Mouse (Mus musculus): ENCODE measurements around the gene Tmem221. TPM values are rescaled to one million over a fixed set of nuclear protein-coding genes. Genes with fewer than 3 reads are reported as not detected.
A peak's percentile ranks its signal among the peaks of the same experiment; 100 is the strongest.

Tmem221 gene
- polyA plus RNA-seq, 1 experiment from 2014 or later: 1.0 TPM

DNA sequence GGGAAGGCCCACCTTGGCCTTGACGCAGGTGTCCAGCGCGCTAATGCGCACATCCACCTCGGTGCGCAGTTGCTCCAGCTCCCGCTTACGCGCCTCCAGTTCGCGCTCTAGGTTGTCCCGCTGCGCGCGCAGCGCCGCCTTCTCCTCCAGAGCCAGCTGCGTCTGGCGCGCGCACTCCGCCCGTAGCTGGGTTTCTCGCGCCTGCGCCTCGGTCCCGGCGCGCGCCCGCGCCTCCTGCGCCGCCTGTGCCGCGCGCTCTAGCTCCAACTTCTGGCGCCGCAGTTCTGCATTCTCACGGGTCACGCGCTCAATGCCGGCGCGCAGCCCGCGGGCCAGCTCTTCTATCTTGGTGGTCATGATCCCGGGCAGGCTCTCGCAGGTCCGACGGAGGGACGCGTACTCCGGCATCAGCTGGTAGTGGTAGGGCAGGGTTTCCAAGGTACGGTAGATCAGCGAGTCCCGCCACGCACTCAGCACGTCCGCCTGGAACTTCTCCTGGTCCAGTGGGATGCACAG is 51.0 kb downstream of the Tmem221 start:
- peak overlapping the region; percentile 41; the same call in 1 of the 2 replicates for H3K9ac ChIP-seq (ENCODE audit: low read length)
- H3K9me3 ChIP-seq (ENCODE audit: control insufficient read depth, low read length): no peaks in the 10 kb centered on the region
- peak overlapping the region; percentile 63 for H3K4me2 ChIP-seq (replicated peaks; ENCODE audit: low read depth)
- TF ChIP-seq CTCF (IDR thresholded peaks at IDR 0.05; ENCODE audit: low read depth) (no peak), EP300 (optimal IDR thresholded peaks at IDR 0.05) (no peak)
- H3K36me3 ChIP-seq (ENCODE audit: control insufficient read depth, insufficient read depth, low read length): no peaks in the 10 kb centered on the region
- 0 out of 2 replicates have a peak overlapping the region, but pooled peaks have one; percentile 8 for H3K27ac ChIP-seq (replicated peaks)
- peak; percentile 65; the same call in 1 of the 2 replicates for ATAC-seq (ENCODE audit: low FRiP score, low TSS enrichment)
- 0 out of 2 replicates have a peak, but pooled peaks cover 2% of the 10 kb centered on the region for H3K4me1 ChIP-seq (replicated peaks; ENCODE audit: control insufficient read depth, insufficient read depth)
- H3K4me3 ChIP-seq (ENCODE audit: low read depth, low read length): peak overlapping the region; percentile 40
- 0 out of 2 replicates have a peak, but pooled peaks cover 5% of the 10 kb centered on the region for H3K27me3 ChIP-seq (ENCODE audit: control insufficient read depth, insufficient read depth, low read length)
- peak; percentile 81 for DNase-seq (ENCODE audit: low spot score)
- under 1% methylated on average over 60 of the region's 61 CpGs for WGBS

DNA sequence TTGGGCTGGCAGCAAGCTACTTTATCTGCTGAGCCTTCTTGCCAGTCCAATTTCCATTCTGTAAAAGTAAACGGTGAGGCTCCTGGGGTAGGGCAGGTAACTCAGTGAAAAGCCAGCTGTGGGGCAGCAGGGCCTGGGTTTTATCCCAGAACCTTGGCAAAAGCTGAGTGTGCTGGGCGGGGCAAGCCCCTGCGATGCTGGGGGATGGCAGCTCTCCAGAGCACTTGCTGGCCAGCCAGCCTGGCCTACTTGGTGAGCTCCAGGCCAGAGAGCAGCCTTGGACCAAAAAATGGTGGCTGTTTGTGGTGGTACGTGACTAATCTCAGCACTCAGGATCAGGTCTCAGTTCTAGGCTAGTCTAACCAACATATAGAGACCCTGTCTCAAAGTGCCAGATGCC is 52.7 kb downstream of the Tmem221 start:
- Histone ChIP-seq H3K27me3 (ENCODE audit: control insufficient read depth, insufficient read depth, low read length) (0 out of 2 replicates have a peak, but pooled peaks cover 5% of the 10 kb centered on the region), H3K9ac (ENCODE audit: low read length) (no peak overlapping the region), H3K4me2 (replicated peaks; ENCODE audit: low read depth) (no peak overlapping the region), H3K9me3 (ENCODE audit: control insufficient read depth, low read length) (no peaks in the 10 kb centered on the region), H3K36me3 (ENCODE audit: control insufficient read depth, insufficient read depth, low read length) (no peaks in the 10 kb centered on the region), H3K27ac (replicated peaks) (no peak overlapping the region), H3K4me1 (replicated peaks; ENCODE audit: control insufficient read depth, insufficient read depth) (0 out of 2 replicates have a peak, but pooled peaks cover 2% of the 10 kb centered on the region), H3K4me3 (ENCODE audit: low read depth, low read length) (no peak overlapping the region)
- no peak for TF ChIP-seq EP300 (optimal IDR thresholded peaks at IDR 0.05)
- TF ChIP-seq CTCF (IDR thresholded peaks at IDR 0.05; ENCODE audit: low read depth): no peak
- 67% methylated on average over 4 of the region's 4 CpGs for WGBS
- ATAC-seq (ENCODE audit: low FRiP score, low TSS enrichment) (no peak), DNase-seq (ENCODE audit: low spot score) (no peak)

DNA sequence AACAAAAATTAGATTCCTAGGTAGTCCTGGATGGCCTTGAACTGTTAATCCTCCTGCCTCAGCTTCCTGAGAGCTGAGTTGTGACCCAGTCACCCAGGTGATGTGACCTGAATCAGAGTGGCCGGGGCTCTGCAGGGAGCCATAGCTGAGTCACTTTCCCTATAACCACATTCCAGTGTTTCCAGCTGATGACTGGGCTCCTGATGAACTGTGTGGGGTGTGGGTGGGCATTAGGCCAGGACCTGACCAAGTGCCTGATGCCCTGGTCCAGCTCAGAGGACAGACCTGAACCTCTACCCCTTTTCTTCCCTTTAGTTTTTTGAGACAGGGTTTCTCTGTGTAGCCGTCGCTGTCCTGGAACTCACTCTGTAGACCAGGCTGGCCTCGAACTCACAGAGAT is 53.3 kb downstream of the Tmem221 start:
- Histone ChIP-seq H3K4me1 (replicated peaks; ENCODE audit: control insufficient read depth, insufficient read depth) (0 out of 2 replicates have a peak, but pooled peaks cover 2% of the 10 kb centered on the region), H3K27ac (replicated peaks) (no peak overlapping the region), H3K27me3 (ENCODE audit: control insufficient read depth, insufficient read depth, low read length) (0 out of 2 replicates have a peak, but pooled peaks cover 5% of the 10 kb centered on the region), H3K9me3 (ENCODE audit: control insufficient read depth, low read length) (no peaks in the 10 kb centered on the region), H3K9ac (ENCODE audit: low read length) (no peak overlapping the region), H3K4me3 (ENCODE audit: low read depth, low read length) (no peak overlapping the region), H3K36me3 (ENCODE audit: control insufficient read depth, insufficient read depth, low read length) (no peaks in the 10 kb centered on the region), H3K4me2 (replicated peaks; ENCODE audit: low read depth) (no peak overlapping the region)
- no peak for ATAC-seq (ENCODE audit: low FRiP score, low TSS enrichment)
- no peak for TF ChIP-seq EP300 (optimal IDR thresholded peaks at IDR 0.05)
- TF ChIP-seq CTCF (IDR thresholded peaks at IDR 0.05; ENCODE audit: low read depth): no peak
- WGBS: 92% methylated on average over 4 of the region's 4 CpGs
- no peak for DNase-seq (ENCODE audit: low spot score)

DNA sequence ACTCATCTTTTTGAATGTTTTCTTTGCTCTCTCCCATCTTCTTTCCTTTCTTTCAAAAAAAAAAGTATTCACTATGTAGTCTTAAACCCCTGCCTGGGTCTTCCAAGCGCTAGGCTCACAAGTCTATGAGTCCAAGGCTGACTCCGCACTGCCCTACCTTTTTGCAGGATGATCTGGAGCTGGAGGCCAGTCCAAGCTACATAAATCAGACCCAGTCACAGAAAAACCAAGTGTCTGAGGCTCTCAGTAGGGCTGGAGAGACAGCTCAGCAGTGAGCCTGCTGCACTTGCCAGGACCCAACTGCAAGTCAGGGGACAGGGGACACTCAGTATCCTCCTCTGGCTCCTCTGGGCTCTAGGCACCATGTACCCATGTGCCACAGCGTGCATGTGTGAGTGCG is 54.3 kb downstream of the Tmem221 start:
- 78% methylated on average over 4 of the region's 4 CpGs for WGBS

More for the DNA sequence above, 54.3 kb downstream of the Tmem221 start:
- Histone ChIP-seq H3K27me3 (ENCODE audit: control insufficient read depth, insufficient read depth, low read length) (0 out of 2 replicates have a peak, but pooled peaks cover 5% of the 10 kb centered on the region), H3K4me2 (replicated peaks; ENCODE audit: low read depth) (no peak overlapping the region), H3K27ac (replicated peaks) (no peak overlapping the region), H3K4me1 (replicated peaks; ENCODE audit: control insufficient read depth, insufficient read depth) (0 out of 2 replicates have a peak, but pooled peaks cover 2% of the 10 kb centered on the region), H3K9me3 (ENCODE audit: control insufficient read depth, low read length) (no peaks in the 10 kb centered on the region), H3K36me3 (ENCODE audit: control insufficient read depth, insufficient read depth, low read length) (no peaks in the 10 kb centered on the region), H3K4me3 (ENCODE audit: low read depth, low read length) (no peak overlapping the region), H3K9ac (ENCODE audit: low read length) (no peak overlapping the region)
- TF ChIP-seq CTCF (IDR thresholded peaks at IDR 0.05; ENCODE audit: low read depth) (no peak), EP300 (optimal IDR thresholded peaks at IDR 0.05) (no peak)
- no peak for ATAC-seq (ENCODE audit: low FRiP score, low TSS enrichment)
- DNase-seq (ENCODE audit: low spot score): no peak

Other genes starting within 250 kb of the Tmem221 start
- 97.1 and 107 TPM in 2 replicates for gene Use1, start 192.0 kb downstream of the Tmem221 start, polyA plus RNA-seq (2015; fragmentation: Nextera tagmentation; extraction: Ambion mirVana)
- 8.2 and 9.1 TPM in 2 replicates for gene Ocel1, start 187.6 kb downstream of the Tmem221 start, polyA plus RNA-seq (2015; fragmentation: Nextera tagmentation; extraction: Ambion mirVana)
- 47.0 and 56.1 TPM in 2 replicates for gene Nr2f6, start 176.9 kb downstream of the Tmem221 start, polyA plus RNA-seq (2015; fragmentation: Nextera tagmentation; extraction: Ambion mirVana)
- 4.1 and 4.5 TPM in 2 replicates for gene Ushbp1, start 163.1 kb downstream of the Tmem221 start, polyA plus RNA-seq (2015; fragmentation: Nextera tagmentation; extraction: Ambion mirVana)
- gene Babam1, start 162.0 kb downstream of the Tmem221 start, polyA plus RNA-seq (2015; fragmentation: Nextera tagmentation; extraction: Ambion mirVana): 54.7 and 61.7 TPM in 2 replicates
- 5.0 and 6.4 TPM in 2 replicates for gene Ankle1, start 152.9 kb downstream of the Tmem221 start, polyA plus RNA-seq (2015; fragmentation: Nextera tagmentation; extraction: Ambion mirVana)
- gene Abhd8, start 95.2 kb downstream of the Tmem221 start, polyA plus RNA-seq (2015; fragmentation: Nextera tagmentation; extraction: Ambion mirVana): 22.1 and 23.5 TPM in 2 replicates
- gene Mrpl34, start 93.9 kb downstream of the Tmem221 start, polyA plus RNA-seq (2015; fragmentation: Nextera tagmentation; extraction: Ambion mirVana): 127 and 137 TPM in 2 replicates
- 72.5 and 74.5 TPM in 2 replicates for gene Dda1, start 89.7 kb downstream of the Tmem221 start, polyA plus RNA-seq (2015; fragmentation: Nextera tagmentation; extraction: Ambion mirVana)
- gene Ano8, start 72.9 kb downstream of the Tmem221 start, polyA plus RNA-seq (2015; fragmentation: Nextera tagmentation; extraction: Ambion mirVana): 0.68 and 1.1 TPM in 2 replicates
- gene Gtpbp3, start 70.8 kb downstream of the Tmem221 start, polyA plus RNA-seq (2015; fragmentation: Nextera tagmentation; extraction: Ambion mirVana): 7.2 and 8.2 TPM in 2 replicates
- gene Plvap, start 47.1 kb downstream of the Tmem221 start, polyA plus RNA-seq (2015; fragmentation: Nextera tagmentation; extraction: Ambion mirVana): 56.3 and 60.9 TPM in 2 replicates
- 0.29 and 0.46 TPM in 2 replicates for gene Ccdc194, start 33.2 kb downstream of the Tmem221 start, polyA plus RNA-seq (2015; fragmentation: Nextera tagmentation; extraction: Ambion mirVana)
- 32.8 and 34.2 TPM in 2 replicates for gene Bst2, start 21.4 kb downstream of the Tmem221 start, polyA plus RNA-seq (2015; fragmentation: Nextera tagmentation; extraction: Ambion mirVana)
- 103 TPM in 2 replicates for gene Mvb12a, start 15.9 kb downstream of the Tmem221 start, polyA plus RNA-seq (2015; fragmentation: Nextera tagmentation; extraction: Ambion mirVana)
- gene Nxnl1, start 7.7 kb upstream of the Tmem221 start, polyA plus RNA-seq (2015; fragmentation: Nextera tagmentation; extraction: Ambion mirVana): 0.04 and 0.05 TPM in 2 replicates
- 26.5 and 27.4 TPM in 2 replicates for gene Slc27a1, start 10.0 kb upstream of the Tmem221 start, polyA plus RNA-seq (2015; fragmentation: Nextera tagmentation; extraction: Ambion mirVana)
- gene Pgls, start 33.3 kb upstream of the Tmem221 start, polyA plus RNA-seq (2015; fragmentation: Nextera tagmentation; extraction: Ambion mirVana): 221 and 223 TPM in 2 replicates
- 0.99 and 1.4 TPM in 2 replicates for gene Fam129c, start 38.8 kb upstream of the Tmem221 start, polyA plus RNA-seq (2015; fragmentation: Nextera tagmentation; extraction: Ambion mirVana)
- gene Colgalt1, start 52.1 kb upstream of the Tmem221 start, polyA plus RNA-seq (2015; fragmentation: Nextera tagmentation; extraction: Ambion mirVana): 40.3 and 41.1 TPM in 2 replicates
- gene Unc13a, start 112.9 kb upstream of the Tmem221 start, polyA plus RNA-seq (2015; fragmentation: Nextera tagmentation; extraction: Ambion mirVana): 0.46 and 0.52 TPM in 2 replicates
- gene Jak3, start 117.4 kb upstream of the Tmem221 start, polyA plus RNA-seq (2015; fragmentation: Nextera tagmentation; extraction: Ambion mirVana): 4.6 and 5.4 TPM in 2 replicates
- gene Insl3, start 130.3 kb upstream of the Tmem221 start, polyA plus RNA-seq (2015; fragmentation: Nextera tagmentation; extraction: Ambion mirVana): 1.9 and 2.6 TPM in 2 replicates
- gene B3gnt3, start 142.9 kb upstream of the Tmem221 start, polyA plus RNA-seq (2015; fragmentation: Nextera tagmentation; extraction: Ambion mirVana): 35.9 and 36.9 TPM in 2 replicates
- gene Fcho1, start 166.8 kb upstream of the Tmem221 start, polyA plus RNA-seq (2015; fragmentation: Nextera tagmentation; extraction: Ambion mirVana): 4.8 and 5.9 TPM in 2 replicates

All from stomach, postnatal 0 days (tissue).